Mouse (Mus musculus) stomach, postnatal 0 days (tissue): ENCODE measurements around the gene Pax7.

Experiments used
- CTCF ChIP-seq: IDR thresholded peaks from 2 replicates; pipeline ENCODE4 v1.5.1; 2016; ENCODE audit warnings: antibody characterized with exemption, low read depth, mild to moderate bottlenecking, moderate library complexity
- EP300 ChIP-seq: optimal IDR thresholded peaks from 2 replicates; pipeline ENCODE3; 2016; ENCODE audit warnings: antibody characterized with exemption

DNA sequence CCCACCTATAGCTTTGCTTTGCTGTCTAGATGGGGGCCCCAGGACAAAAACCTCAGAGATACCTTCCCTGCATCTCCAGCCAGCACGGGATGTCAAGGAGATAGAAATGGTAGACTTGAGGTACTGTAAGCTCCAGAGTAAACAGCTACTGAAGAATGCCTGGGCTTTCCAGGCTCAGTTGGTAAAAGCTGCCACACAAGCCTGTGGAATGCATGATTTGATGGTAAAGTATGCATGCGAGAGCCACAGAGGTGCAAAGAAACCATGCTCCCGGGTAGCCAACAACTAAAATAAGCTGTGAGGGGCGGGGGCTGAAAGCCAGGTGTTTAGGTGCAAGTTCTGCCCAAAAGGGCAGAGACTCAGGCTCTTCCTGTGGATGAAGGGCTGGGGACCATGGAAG, 130.4 kb downstream of the Pax7 start:
- TF ChIP-seq CTCF (no peak), EP300 (no peak)
